Mouse (Mus musculus) forebrain, embryonic 11.5 days (tissue): ENCODE measurements at regions not wholly inside any gene's neighbourhood (a gene's known extent, or its start where the extent isn't known, plus 50 kb on each side); places are given as distances from the start of the nearest gene placed in this dataset.

Experiments
- ATAC-seq: fragments of 200-750 bp; cut with Nextera tagmentation; replicated peaks from 2 replicates; pipeline ENCODE4 v1.8.0; 2017; ENCODE audit warnings: moderate TSS enrichment; ENCODE audit not compliant: low FRiP score
- DNase-seq: peaks from one replicate; pipeline ENCODE4 v3.0.0-alpha.2; 2017; ENCODE audit warnings: low spot score
- H3K27ac ChIP-seq: fragments of 300-500 bp; sonication (generic); 2 replicates; pipeline ENCODE4 v1.5.1; 2014; ENCODE audit warnings: low read depth, low read length
- H3K27me3 ChIP-seq: fragments of 300-500 bp; sonication (generic); 2 replicates; pipeline ENCODE4 v1.6.1; 2014; ENCODE audit warnings: mild to moderate bottlenecking, low read length, mixed read lengths; ENCODE audit not compliant: control insufficient read depth, insufficient read depth
- H3K36me3 ChIP-seq: fragments of 300-500 bp; sonication (generic); 2 replicates; pipeline ENCODE4 v1.6.1; 2014; ENCODE audit warnings: mild to moderate bottlenecking, low read length, moderate library complexity, mixed read lengths; ENCODE audit not compliant: control insufficient read depth, insufficient read depth
- H3K4me1 ChIP-seq: fragments of 300-500 bp; sonication (generic); replicated peaks from 2 replicates; pipeline ENCODE4 v1.6.1; 2014; ENCODE audit warnings: low read length, mixed read lengths; ENCODE audit not compliant: control insufficient read depth, insufficient read depth
- H3K4me2 ChIP-seq: fragments of 300-500 bp; sonication (generic); 2 replicates; pipeline ENCODE4 v1.6.1; 2014; ENCODE audit warnings: low read depth, mild to moderate bottlenecking, low read length, moderate library complexity, mixed read lengths; ENCODE audit not compliant: severe bottlenecking
- H3K4me3 ChIP-seq: fragments of 300-500 bp; sonication (generic); 2 replicates; pipeline ENCODE4 v1.5.1; 2014; ENCODE audit warnings: low read depth, low read length
- H3K9ac ChIP-seq: fragments of 300-500 bp; sonication (generic); 2 replicates; pipeline ENCODE4 v1.6.1; 2014; ENCODE audit warnings: low read length
- H3K9me3 ChIP-seq: fragments of 300-500 bp; sonication (generic); 2 replicates; pipeline ENCODE4 v1.6.1; 2016; ENCODE audit warnings: low read length, mixed read lengths; ENCODE audit not compliant: control insufficient read depth
- WGBS: fragments of 180-500 bp; shearing (Covaris S2); extraction: QIAGEN DNeasy Blood & Tissue Kit; methylation state at CpG from one replicate; pipeline ENCODE4 v1.1.7; 2014; 5-methylcytosine and 5-hydroxymethylcytosine counted together

- Histone ChIP-seq H3K4me3 (no peak overlapping the region), H3K9ac (no peak overlapping the region), H3K4me2 (no peak overlapping the region), H3K9me3 (no peaks in the 10 kb centered on the region), H3K36me3 (no peaks in the 10 kb centered on the region), H3K4me1 (no peaks in the 10 kb centered on the region), H3K27ac (no peak overlapping the region), H3K27me3 (no peaks in the 10 kb centered on the region)
- no peak for ATAC-seq
- DNase-seq, result no peak
- 68% methylated on average over 4 of the region's 5 CpGs for WGBS
Observed at GRCm38 (mm10) chr13:6395562-6396223, 152.3 kb upstream of the Pitrm1 start.

GRCm38 (mm10) chr13:6397648-6398047 is 150.3 kb upstream of the Pitrm1 start:
- DNase-seq (no peak), ATAC-seq (no peak)
- 89% methylated on average over 1 of the region's 1 CpGs for WGBS
- Histone ChIP-seq H3K4me3 (no peak overlapping the region), H3K9me3 (no peaks in the 10 kb centered on the region), H3K4me2 (no peak overlapping the region), H3K27ac (no peak overlapping the region), H3K9ac (no peak overlapping the region), H3K27me3 (no peaks in the 10 kb centered on the region), H3K36me3 (no peaks in the 10 kb centered on the region), H3K4me1 (no peaks in the 10 kb centered on the region)

- H3K27ac ChIP-seq, result no peak overlapping the region
- no peaks in the 10 kb centered on the region for H3K27me3 ChIP-seq
- ATAC-seq (no peak), DNase-seq (no peak)
- H3K9ac ChIP-seq, result no peak overlapping the region
- H3K4me3 ChIP-seq, result no peak overlapping the region
- 73% methylated on average over 4 of the region's 4 CpGs for WGBS
- H3K36me3 ChIP-seq, result no peaks in the 10 kb centered on the region
- no peaks in the 10 kb centered on the region for H3K4me1 ChIP-seq
- H3K4me2 ChIP-seq, result no peak overlapping the region
- H3K9me3 ChIP-seq, result no peaks in the 10 kb centered on the region
Observed at GRCm38 (mm10) chr13:6431821-6432220, 116.1 kb upstream of the Pitrm1 start.

GRCm38 (mm10) chr13:6446976-6447375 is 101.0 kb upstream of the Pitrm1 start:
- H3K9ac ChIP-seq, result no peak overlapping the region
- H3K27ac ChIP-seq, result no peak overlapping the region
- ATAC-seq (no peak), DNase-seq (no peak)
- H3K36me3 ChIP-seq, result no peaks in the 10 kb centered on the region
- H3K4me3 ChIP-seq, result no peak overlapping the region
- no peak overlapping the region for H3K4me2 ChIP-seq
- no peaks in the 10 kb centered on the region for H3K27me3 ChIP-seq
- no peaks in the 10 kb centered on the region for H3K4me1 ChIP-seq
- H3K9me3 ChIP-seq, result no peaks in the 10 kb centered on the region

GRCm38 (mm10) chr13:6461363-6461762 is 86.6 kb upstream of the Pitrm1 start:
- Histone ChIP-seq H3K27ac (no peak overlapping the region), H3K4me2 (no peak overlapping the region), H3K36me3 (no peaks in the 10 kb centered on the region), H3K4me1 (no peaks in the 10 kb centered on the region), H3K27me3 (no peaks in the 10 kb centered on the region), H3K9ac (no peak overlapping the region), H3K9me3 (no peaks in the 10 kb centered on the region), H3K4me3 (no peak overlapping the region)
- 82% methylated on average over 6 of the region's 6 CpGs for WGBS
- DNase-seq (no peak), ATAC-seq (no peak)

GRCm38 (mm10) chr13:6465911-6466419 is 82.0 kb upstream of the Pitrm1 start:
- Histone ChIP-seq H3K4me1 (no peaks in the 10 kb centered on the region), H3K27me3 (no peaks in the 10 kb centered on the region), H3K4me2 (no peak overlapping the region), H3K4me3 (no peak overlapping the region), H3K9me3 (no peaks in the 10 kb centered on the region), H3K36me3 (no peaks in the 10 kb centered on the region), H3K9ac (no peak overlapping the region), H3K27ac (no peak overlapping the region)
- 16% methylated on average over 9 of the region's 9 CpGs for WGBS
- DNase-seq, result no peak
- ATAC-seq, result no peak

- no peak overlapping the region for H3K27ac ChIP-seq
- H3K4me2 ChIP-seq, result no peak overlapping the region
- ATAC-seq (no peak), DNase-seq (no peak)
- H3K9me3 ChIP-seq, result no peaks in the 10 kb centered on the region
- H3K36me3 ChIP-seq, result no peaks in the 10 kb centered on the region
- no peak overlapping the region for H3K9ac ChIP-seq
- H3K27me3 ChIP-seq, result no peaks in the 10 kb centered on the region
- no peaks in the 10 kb centered on the region for H3K4me1 ChIP-seq
- no peak overlapping the region for H3K4me3 ChIP-seq
- WGBS, result 60% methylated on average over 11 of the region's 11 CpGs
Observed at GRCm38 (mm10) chr13:6469446-6470227, 78.3 kb upstream of the Pitrm1 start.

- no peaks in the 10 kb centered on the region for H3K27me3 ChIP-seq
- no peaks in the 10 kb centered on the region for H3K9me3 ChIP-seq
- no peaks in the 10 kb centered on the region for H3K4me1 ChIP-seq
- no peak for DNase-seq
- H3K9ac ChIP-seq, result no peak overlapping the region
- no peaks in the 10 kb centered on the region for H3K36me3 ChIP-seq
- H3K27ac ChIP-seq, result no peak overlapping the region
- no peak for ATAC-seq
- H3K4me3 ChIP-seq, result no peak overlapping the region
- no peak overlapping the region for H3K4me2 ChIP-seq
- WGBS, result 71% methylated on average over 15 of the region's 15 CpGs
Observed at GRCm38 (mm10) chr13:6470286-6471103, 77.5 kb upstream of the Pitrm1 start.
